Mouse (Mus musculus) lung, postnatal 14 days (tissue): ENCODE results near the gene Hectd3.
A peak's percentile ranks its signal among the peaks of the same experiment; 100 is the strongest.

Experiments
- DNase-seq: peaks from one replicate; pipeline ENCODE4 v3.0.0; 2021

Gene Hectd3

GRCm38 (mm10) chr4:116995131-116995797 lies at the start of gene Hectd3:
Gene Hectd3, plus strand, starts transcription at chr4:116995317.
- DNase-seq: peak; percentile 65

DNA sequence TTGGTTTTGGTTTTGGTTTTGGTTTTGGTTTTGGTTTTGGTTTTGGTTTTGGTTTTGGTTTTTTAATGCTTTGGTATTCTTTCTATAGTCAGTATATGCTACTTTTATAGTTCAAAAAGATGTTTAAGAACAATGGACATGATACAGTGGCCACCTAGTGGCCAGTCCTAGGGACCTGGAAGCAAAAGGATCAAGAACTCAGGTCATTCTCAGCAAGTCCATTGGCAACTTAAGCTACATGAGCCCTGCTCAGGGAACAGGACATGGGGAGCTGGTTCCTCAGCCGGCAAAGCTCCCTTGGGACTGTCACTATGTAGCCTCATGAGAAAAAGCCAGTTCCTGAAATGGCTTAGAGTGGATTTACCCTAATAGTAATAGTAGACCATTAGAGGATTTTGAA lies 43.5 kb upstream of the Hectd3 start:
- DNase-seq: no peak

GRCm38 (mm10) chr4:116954951-116955350 lies 40.2 kb upstream of the Hectd3 start:
- DNase-seq: no peak

GRCm38 (mm10) chr4:116976503-116976902 lies 18.6 kb upstream of the Hectd3 start:
- DNase-seq: no peak

DNA sequence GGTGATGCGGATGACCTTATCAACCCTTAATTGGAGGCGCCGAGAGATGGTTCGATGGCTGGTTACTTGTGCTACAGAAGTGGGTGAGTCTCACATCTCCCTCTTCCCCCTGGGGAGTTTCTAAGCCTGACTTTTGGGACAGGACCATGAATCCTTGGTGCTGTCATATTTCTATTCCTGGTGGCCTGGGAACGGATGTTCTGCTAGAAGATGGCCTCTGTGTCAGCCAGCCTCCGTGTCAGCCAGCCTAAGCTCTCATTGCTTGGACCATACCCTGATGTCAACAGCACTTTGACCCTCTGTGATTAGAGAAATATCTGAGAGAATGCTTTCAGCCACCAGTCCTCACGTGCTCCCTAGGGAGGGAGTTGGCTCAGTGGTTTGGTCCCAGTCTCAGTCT lies 9.4 kb upstream of the Hectd3 start:
- DNase-seq: no peak

- DNase-seq: peak; percentile 80
Measured at GRCm38 (mm10) chr4:116986400-116987121, 8.6 kb upstream of the Hectd3 start.

DNA sequence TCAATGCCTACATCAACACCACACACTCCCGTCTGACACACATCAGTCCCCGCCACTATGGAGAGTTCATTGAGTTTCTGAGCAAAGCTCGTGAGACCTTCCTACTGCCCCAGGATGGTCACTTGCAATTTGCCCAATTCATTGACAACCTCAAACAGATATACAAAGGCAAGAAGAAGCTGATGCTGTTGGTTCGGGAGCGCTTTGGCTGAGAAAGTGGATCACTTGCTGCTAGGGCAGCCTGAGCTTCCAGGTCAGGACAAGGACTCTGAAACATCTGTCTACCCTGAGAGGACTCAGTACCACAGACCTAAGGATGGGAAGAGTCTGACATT lies 8.0 kb upstream of the Hectd3 start:
- DNase-seq: no peak

DNA sequence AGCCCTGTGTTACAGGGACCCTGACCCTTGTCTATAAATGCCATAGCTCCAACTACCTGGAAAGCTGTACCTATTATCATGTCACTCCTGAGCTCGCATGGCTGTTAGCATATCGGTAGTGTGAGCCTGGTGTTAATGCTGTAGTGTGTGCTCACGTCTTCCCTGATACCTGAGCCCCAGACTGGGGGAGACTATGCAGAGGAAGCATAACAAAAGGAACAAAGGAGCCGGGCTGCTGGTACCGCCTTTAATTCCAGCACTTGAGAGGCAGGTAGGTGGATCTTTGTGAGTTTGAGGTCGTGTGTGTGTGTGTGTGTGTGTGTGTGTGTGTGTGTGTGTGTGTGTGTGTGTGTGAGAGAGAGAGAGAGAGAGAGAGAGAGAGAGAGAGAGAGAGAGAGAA lies 5.4 kb upstream of the Hectd3 start:
- no peak for DNase-seq

DNA sequence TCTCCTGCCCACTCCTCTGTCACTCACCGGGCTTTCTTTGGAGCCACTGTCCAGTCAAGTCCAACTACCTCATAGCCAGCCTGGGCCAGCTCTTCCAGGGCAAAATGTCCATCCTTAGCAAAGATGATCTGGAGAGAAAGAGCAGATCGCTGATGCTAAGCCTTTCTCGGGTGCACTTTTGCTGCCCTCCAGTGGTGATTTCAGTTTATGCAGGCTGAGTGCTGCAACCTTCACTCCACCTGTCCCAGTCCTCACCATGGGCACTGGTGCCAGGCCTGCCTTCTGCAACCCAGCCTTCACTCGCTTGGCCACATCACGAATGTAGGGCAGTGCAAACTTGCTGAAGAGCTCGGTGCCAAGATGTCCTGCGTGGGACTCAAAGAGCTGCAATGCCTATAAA lies 3.8 kb upstream of the Hectd3 start:
- peak; percentile 86 for DNase-seq

DNA sequence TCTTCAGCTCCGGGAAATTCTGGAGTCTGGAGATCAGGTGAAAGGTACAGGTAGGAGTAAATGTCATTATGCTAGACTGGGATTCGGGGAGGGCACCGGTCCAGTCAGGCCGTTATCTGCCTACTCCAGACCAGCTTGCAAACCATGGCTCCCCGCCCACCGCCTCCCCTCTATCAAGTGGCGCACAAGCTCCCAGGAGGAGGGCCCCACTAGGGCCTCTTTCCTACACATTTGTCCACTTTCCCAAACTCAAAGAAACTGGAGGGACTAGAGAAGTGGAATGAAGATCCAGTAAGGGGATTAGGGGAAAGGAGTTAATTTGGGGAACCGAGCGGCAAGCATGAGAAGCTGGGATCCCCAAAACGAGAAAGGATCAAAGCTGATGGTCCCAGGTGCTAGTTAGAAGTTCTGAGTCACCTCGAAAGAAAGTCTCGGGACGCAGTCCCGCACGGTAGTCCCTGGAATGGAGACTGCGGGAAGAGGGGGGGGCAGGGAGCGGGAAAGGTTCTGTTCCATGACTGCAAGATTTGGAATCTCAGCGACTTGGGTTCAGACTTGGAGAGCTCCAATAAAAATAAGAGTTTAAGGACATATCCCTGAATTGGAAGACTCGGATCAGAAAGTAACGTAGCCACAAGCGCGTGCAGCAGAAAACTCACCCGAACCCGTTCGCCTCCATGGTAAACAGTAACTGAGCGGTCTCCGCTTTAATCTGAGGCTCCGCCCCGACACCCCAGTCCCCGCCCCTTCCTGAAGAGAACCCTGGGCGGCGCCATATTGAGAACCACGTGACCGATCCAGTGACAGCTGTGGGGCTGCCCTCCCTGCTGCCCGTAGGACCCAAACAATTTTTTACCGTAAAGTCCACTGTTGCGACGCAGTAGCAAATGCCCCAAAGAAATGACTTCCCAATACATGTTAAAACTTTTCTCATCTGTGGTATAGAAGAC lies 1.2 kb upstream of the Hectd3 start, which contains the start of gene Urod:
Urod (minus strand) TSS at position 742 of the 950 bp plus-strand sequence.
- peak; percentile 95 for DNase-seq

DNA sequence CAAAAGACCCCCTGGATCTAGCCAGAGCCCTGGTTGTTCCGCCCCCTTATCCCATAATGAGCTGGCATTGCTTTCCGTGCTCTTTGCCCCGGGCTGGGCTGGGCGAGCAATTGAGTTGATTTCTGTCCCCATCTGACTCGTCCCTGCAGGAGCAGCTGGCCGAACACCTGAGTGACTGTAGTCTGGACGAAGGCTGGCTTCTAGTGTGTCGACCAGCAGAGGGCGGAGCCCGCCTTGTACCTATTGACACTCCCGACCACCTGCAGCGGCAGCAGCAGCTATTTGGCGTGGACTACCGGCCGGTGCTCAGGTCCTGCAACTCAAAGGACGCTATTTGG lies 650 bp downstream of the Hectd3 start:
- peak; percentile 51 for DNase-seq

- DNase-seq: no peak
Measured at GRCm38 (mm10) chr4:116999513-117000154, 4.5 kb downstream of the Hectd3 start.

DNA sequence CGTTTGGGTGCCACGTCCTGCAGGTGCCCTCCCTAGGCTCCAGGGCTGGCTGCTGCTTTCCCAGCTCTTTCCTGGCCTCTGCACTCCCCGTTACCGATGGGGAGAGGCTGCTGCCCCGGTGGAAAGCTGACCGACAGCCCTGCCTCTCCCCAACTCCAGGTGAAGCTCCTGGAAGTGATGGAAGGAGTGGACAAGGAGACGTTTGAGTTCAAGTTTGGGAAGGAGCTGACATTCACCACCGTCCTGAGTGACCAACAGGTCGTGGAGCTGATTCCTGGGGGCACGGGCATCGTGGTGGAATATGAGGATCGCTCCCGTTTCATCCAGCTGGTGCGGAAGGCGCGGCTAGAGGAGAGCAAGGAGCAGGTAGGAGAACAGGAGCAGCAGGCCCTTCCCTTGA lies 6.8 kb downstream of the Hectd3 start:
- no peak for DNase-seq

DNA sequence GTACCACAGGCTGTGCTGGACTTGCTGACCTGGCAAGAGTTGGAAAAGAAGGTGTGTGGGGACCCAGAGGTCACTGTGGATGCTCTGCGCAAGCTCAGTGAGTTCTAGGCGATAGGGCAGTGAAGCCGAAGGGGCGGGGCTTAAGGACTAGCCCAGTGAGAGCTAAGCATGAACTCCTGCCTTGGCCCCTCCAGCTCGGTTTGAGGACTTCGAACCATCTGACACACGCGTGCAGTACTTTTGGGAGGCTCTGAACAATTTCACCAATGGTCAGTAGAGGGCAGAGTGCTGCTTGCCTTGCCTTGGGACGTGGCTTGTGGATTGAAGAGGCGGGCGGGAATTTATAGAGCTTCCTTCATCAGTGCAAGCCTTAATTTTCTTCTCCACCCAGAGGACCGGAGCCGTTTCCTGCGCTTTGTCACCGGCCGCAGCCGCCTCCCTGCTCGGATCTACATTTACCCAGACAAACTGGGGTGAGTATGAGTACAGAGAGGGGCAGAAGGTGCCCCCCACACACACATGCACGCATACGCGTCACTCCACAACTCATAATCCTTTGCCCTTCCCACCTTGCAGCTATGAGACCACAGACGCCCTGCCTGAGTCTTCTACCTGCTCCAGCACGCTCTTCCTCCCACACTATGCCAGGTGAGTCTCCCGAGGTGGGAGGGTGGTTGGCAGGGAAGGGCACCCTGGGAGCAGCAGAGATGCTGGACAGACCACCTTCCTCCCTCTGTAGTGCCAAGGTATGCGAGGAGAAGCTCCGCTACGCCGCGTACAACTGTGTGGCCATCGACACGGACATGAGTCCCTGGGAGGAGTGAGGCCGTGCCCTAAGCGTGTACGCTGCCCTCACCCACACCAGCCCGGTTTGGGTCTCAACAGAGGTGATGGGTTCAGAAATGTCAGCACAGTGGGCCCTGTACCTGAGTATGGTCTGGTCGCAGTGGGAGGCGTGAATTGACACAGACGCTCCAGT lies 7.7 kb downstream of the Hectd3 start:
- peak; percentile 69 for DNase-seq

DNA sequence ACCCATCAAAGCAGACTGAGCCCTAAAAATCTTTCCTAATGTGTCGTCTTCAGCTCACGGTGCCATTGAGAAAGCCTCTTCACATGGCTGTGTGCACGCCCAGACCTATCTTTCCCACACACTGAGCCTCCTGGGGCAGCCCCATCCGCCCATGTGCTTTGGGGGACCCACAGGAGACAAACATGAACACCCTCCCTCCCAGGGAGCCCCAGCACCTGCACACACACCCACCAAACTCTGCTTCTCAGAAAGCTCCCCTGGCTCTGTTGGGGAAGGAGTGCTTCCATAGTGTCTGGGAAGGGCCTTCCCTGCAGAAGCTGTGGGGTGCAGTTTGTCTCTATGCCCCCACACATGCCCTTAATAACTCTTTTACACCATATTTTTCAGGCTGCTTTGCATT lies 9.5 kb downstream of the Hectd3 start:
- no peak for DNase-seq

- DNase-seq: no peak
Measured at GRCm38 (mm10) chr4:117005611-117006400, 10.7 kb downstream of the Hectd3 start.

GRCm38 (mm10) chr4:117007058-117007457 lies 11.9 kb downstream of the Hectd3 start:
- no peak for DNase-seq

DNA sequence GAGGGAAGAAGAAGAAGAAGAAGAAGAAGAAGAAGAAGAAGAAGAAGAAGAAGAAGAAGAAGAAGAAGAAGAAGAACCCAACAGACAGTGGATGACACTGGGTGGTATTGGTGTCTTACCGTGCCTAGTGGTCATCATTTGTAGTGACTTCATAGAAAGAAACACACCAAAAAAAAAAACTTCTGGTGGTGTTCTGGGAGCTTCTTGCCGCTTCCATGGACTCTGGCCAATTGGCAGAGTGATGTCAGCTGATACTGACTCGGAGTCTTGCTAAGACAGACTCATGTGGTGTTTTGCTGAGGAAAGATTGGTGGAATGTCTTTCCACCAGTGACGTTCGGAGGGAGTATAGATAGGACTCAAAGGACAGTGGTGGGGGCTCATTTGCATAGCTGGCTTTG lies 15.1 kb downstream of the Hectd3 start:
- DNase-seq: no peak

- no peak for DNase-seq
Measured at GRCm38 (mm10) chr4:117013596-117013995, 18.5 kb downstream of the Hectd3 start.

GRCm38 (mm10) chr4:117014901-117015415 lies 19.8 kb downstream of the Hectd3 start:
- no peak for DNase-seq

DNA sequence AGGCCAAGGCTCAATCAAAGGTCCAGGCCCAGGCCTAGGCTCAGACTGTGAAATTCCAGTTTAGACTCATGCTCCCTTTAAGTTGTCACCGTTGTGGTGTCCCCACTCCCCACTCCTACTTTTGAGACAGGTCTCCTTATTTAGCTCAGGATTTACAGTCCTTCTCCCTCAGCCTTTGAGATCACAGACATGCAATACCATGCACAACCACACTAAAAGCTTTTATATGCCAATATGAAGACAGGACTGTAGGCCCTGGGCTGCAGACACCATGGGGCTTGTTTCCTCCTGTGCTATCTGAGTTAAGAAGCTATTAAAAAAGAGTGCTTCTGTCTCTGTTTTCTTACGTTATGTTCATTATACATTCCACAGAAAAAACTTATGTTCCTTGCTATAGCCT lies 22.6 kb downstream of the Hectd3 start:
- no peak for DNase-seq
